Mouse (Mus musculus): Measurements from ENCODE around the gene Kif3b.
"Not testable (repeated sequence)": the region's sequence is repeated elsewhere in the genome, so short reads cannot be mapped to it uniquely, and the experiment has no call there.

Gene Kif3b

DNA sequence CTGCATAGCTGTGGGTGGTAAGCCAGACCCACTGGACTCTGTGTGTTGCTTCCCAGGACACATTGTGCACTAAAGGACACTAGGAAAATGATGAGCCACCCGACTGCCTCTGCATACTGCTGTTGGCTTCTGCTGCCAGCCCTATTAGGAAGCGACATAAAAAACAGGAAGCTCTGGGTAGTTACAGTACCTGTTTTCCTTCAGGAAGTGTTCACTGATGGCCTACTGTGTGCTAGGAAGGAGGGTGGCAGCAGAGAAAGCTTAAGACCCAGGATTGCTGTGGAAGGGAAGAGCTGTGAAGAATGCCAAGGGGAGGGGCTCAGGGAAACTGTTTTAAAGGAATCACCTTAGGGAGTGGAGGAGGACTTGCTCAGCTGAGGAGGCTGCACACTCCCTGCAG, 23.9 kb upstream of the Kif3b start:
- no peak for TF ChIP-seq POU5F1 (IDR thresholded peaks at IDR 0.05; ENCODE audit: borderline replicate concordance, low read length)
- TF ChIP-seq NANOG (IDR thresholded peaks at IDR 0.05; ENCODE audit: borderline replicate concordance, low read length), result no peak
- TF ChIP-seq CTCF (conservative IDR thresholded peaks at IDR 0.05; ENCODE audit: low read length), result no peak
- H3K27me3 ChIP-seq (ENCODE audit: insufficient read depth, low read length), result no peaks in the 10 kb centered on the region
- H3K9me3 ChIP-seq (ENCODE audit: low read length), result no peaks in the 10 kb centered on the region
- no peak overlapping the region for H3K4me3 ChIP-seq (replicated peaks; ENCODE audit: low read length)
- peaks cover 39% of the 10 kb centered on the region for H3K36me3 ChIP-seq (ENCODE audit: insufficient read depth, low read length)
- no peaks in the 10 kb centered on the region for H3K4me1 ChIP-seq (replicated peaks; ENCODE audit: low read depth, low read length)

GRCm38 (mm10) chr2:153270231-153270915, 20.8 kb upstream of the Kif3b start:
- peaks cover 19% of the 10 kb centered on the region for H3K4me1 ChIP-seq (replicated peaks; ENCODE audit: low read depth, low read length)
- H3K4me3 ChIP-seq (replicated peaks; ENCODE audit: low read length); H3K27me3 ChIP-seq (ENCODE audit: insufficient read depth, low read length); H3K9me3 ChIP-seq (ENCODE audit: low read length): not testable (repeated sequence)
- H3K36me3 ChIP-seq (ENCODE audit: insufficient read depth, low read length), result peaks cover 15% of the 10 kb centered on the region

DNA sequence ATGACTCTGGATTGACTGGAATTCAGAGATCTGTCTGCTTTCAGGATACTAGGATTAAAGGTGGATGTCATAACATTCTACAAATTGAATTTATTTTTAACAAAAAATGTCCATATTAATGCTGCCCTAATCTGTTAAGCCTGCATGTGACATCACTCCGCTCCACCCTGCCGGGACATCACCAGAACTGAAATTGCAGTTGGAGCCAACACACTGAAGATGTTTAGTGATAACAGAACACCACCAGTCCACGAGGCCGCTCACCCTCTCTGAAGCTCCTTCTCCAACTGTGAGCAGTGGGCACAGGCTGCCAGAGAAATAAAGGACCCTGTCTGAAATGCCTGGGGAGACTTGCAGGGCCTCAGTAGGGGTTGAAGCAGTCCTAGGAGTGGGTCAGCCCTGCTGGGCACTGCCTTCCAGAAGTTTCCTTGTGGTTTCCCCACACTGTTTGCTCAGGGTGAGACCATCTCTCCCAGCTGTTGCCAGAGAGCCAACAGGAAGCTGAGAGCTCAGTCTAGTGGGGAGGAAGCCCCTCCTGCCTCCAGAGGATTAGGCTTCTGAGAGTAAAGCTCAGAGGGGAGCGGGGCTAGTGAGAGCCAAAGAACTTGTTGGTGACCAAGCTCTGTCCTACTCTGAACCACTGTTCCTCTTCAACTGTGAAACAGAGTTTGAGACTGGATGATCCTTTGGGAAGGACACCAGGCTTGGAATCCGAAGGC, 16.9 kb upstream of the Kif3b start:
- not testable (repeated sequence) for H3K36me3 ChIP-seq (ENCODE audit: insufficient read depth, low read length); H3K9me3 ChIP-seq (ENCODE audit: low read length); H3K4me3 ChIP-seq (replicated peaks; ENCODE audit: low read length); H3K27me3 ChIP-seq (ENCODE audit: insufficient read depth, low read length)
- H3K4me1 ChIP-seq (replicated peaks; ENCODE audit: low read depth, low read length), result peaks cover 25% of the 10 kb centered on the region

GRCm38 (mm10) chr2:153274919-153275247, 16.3 kb upstream of the Kif3b start:
- peaks cover 25% of the 10 kb centered on the region for H3K4me1 ChIP-seq (replicated peaks; ENCODE audit: low read depth, low read length)
- H3K36me3 ChIP-seq (ENCODE audit: insufficient read depth, low read length), result no peaks in the 10 kb centered on the region
- no peaks in the 10 kb centered on the region for H3K9me3 ChIP-seq (ENCODE audit: low read length)
- no peaks in the 10 kb centered on the region for H3K27me3 ChIP-seq (ENCODE audit: insufficient read depth, low read length)
- H3K4me3 ChIP-seq (replicated peaks; ENCODE audit: low read length), result no peak overlapping the region
- TF ChIP-seq NANOG (IDR thresholded peaks at IDR 0.05; ENCODE audit: borderline replicate concordance, low read length) (no peak), POU5F1 (IDR thresholded peaks at IDR 0.05; ENCODE audit: borderline replicate concordance, low read length) (no peak), CTCF (conservative IDR thresholded peaks at IDR 0.05; ENCODE audit: low read length) (no peak)

- peaks cover 25% of the 10 kb centered on the region for H3K4me1 ChIP-seq (replicated peaks; ENCODE audit: low read depth, low read length)
- H3K27me3 ChIP-seq (ENCODE audit: insufficient read depth, low read length); H3K4me3 ChIP-seq (replicated peaks; ENCODE audit: low read length); H3K9me3 ChIP-seq (ENCODE audit: low read length); H3K36me3 ChIP-seq (ENCODE audit: insufficient read depth, low read length): not testable (repeated sequence)
These were observed 15.6 kb upstream of the Kif3b start for GRCm38 (mm10) chr2:153275577-153275976.

DNA sequence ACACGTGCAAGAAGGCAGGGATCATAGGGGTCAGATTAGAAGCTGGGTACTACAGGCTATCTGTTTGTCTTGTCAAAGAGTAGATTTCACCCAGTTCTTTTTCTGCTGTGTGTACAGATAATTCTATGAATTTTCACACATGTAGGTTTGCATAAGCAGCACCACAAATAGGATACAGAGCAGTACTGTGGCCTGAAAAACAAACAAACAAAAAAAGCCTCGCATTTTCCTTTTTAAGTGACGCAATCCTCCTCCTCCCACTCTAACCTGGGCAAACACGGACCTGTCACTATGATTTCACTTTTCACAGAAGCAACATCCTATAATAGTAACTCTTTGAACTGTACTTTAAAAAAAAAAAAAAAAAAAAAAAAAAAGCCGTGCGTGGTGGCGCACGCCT, 14.8 kb upstream of the Kif3b start:
- H3K4me1 ChIP-seq (replicated peaks; ENCODE audit: low read depth, low read length), result peaks cover 25% of the 10 kb centered on the region
- H3K9me3 ChIP-seq (ENCODE audit: low read length), result no peaks in the 10 kb centered on the region
- no peaks in the 10 kb centered on the region for H3K36me3 ChIP-seq (ENCODE audit: insufficient read depth, low read length)
- H3K4me3 ChIP-seq (replicated peaks; ENCODE audit: low read length), result no peak overlapping the region
- H3K27me3 ChIP-seq (ENCODE audit: insufficient read depth, low read length), result no peaks in the 10 kb centered on the region
- TF ChIP-seq CTCF (conservative IDR thresholded peaks at IDR 0.05; ENCODE audit: low read length), result no peak
- TF ChIP-seq NANOG (IDR thresholded peaks at IDR 0.05; ENCODE audit: borderline replicate concordance, low read length), result no peak
- no peak for TF ChIP-seq POU5F1 (IDR thresholded peaks at IDR 0.05; ENCODE audit: borderline replicate concordance, low read length)

DNA sequence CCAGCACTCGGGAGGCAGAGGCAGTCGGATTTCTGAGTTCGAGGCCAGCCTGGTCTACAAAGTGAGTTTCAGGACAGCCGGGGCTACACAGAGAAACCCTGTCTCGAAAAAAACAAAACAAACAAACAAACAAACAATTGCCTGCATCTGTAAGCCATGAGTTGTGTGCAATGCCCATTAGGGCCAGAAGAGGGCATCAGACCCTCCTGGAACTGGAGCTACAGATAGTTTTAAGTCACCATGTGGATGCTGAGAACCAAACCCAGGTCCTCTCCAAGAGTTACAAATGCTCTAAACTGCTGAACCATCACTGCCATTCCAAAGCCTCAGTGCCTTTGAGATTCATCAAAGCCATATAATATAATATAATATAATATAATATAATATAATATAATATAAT, 14.4 kb upstream of the Kif3b start:
- H3K36me3 ChIP-seq (ENCODE audit: insufficient read depth, low read length); H3K4me3 ChIP-seq (replicated peaks; ENCODE audit: low read length); H3K27me3 ChIP-seq (ENCODE audit: insufficient read depth, low read length); H3K9me3 ChIP-seq (ENCODE audit: low read length): not testable (repeated sequence)
- peak; percentile 60 for TF ChIP-seq CTCF (conservative IDR thresholded peaks at IDR 0.05; ENCODE audit: low read length)
- H3K4me1 ChIP-seq (replicated peaks; ENCODE audit: low read depth, low read length), result peaks cover 25% of the 10 kb centered on the region

DNA sequence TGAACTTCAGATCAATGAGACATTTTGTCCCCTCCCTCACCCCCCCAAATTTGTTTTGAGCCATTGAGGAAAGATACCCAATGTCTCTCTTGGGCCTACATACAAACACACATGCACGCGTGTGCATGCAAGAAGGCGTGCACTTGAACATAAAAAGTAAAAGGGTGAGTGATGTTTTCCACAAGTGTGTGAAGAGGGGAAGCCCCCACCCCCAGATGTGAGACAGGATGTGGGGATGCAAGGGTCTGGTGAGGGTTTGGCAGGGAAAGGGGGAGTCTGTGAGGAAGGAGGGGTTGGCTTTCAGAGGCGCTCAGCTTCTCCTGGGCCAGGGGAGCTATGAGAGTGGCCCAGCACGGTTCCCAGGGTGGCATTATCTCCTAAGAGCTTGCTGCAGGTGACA, 12.9 kb upstream of the Kif3b start:
- Histone ChIP-seq H3K4me1 (replicated peaks; ENCODE audit: low read depth, low read length) (peaks cover 20% of the 10 kb centered on the region), H3K4me3 (replicated peaks; ENCODE audit: low read length) (no peak overlapping the region), H3K27me3 (ENCODE audit: insufficient read depth, low read length) (0 out of 2 replicates have a peak, but pooled peaks cover 3% of the 10 kb centered on the region), H3K9me3 (ENCODE audit: low read length) (no peaks in the 10 kb centered on the region), H3K36me3 (ENCODE audit: insufficient read depth, low read length) (no peaks in the 10 kb centered on the region)
- TF ChIP-seq NANOG (IDR thresholded peaks at IDR 0.05; ENCODE audit: borderline replicate concordance, low read length), result no peak
- no peak for TF ChIP-seq POU5F1 (IDR thresholded peaks at IDR 0.05; ENCODE audit: borderline replicate concordance, low read length)
- TF ChIP-seq CTCF (conservative IDR thresholded peaks at IDR 0.05; ENCODE audit: low read length), result no peak

GRCm38 (mm10) chr2:153283919-153284318, 7.3 kb upstream of the Kif3b start:
- no peaks in the 10 kb centered on the region for H3K9me3 ChIP-seq (ENCODE audit: low read length)
- H3K36me3 ChIP-seq (ENCODE audit: insufficient read depth, low read length), result no peaks in the 10 kb centered on the region
- no peaks in the 10 kb centered on the region for H3K4me1 ChIP-seq (replicated peaks; ENCODE audit: low read depth, low read length)
- H3K4me3 ChIP-seq (replicated peaks; ENCODE audit: low read length), result no peak overlapping the region
- TF ChIP-seq CTCF (conservative IDR thresholded peaks at IDR 0.05; ENCODE audit: low read length), result no peak
- TF ChIP-seq NANOG (IDR thresholded peaks at IDR 0.05; ENCODE audit: borderline replicate concordance, low read length), result no peak
- no peak for TF ChIP-seq POU5F1 (IDR thresholded peaks at IDR 0.05; ENCODE audit: borderline replicate concordance, low read length)
- peaks cover 8% of the 10 kb centered on the region; the same call in 1 of the 2 replicates for H3K27me3 ChIP-seq (ENCODE audit: insufficient read depth, low read length)

All from E14TG2a.4 (cell line).